Mouse (Mus musculus): ENCODE measurements around the gene Ice1. TPM values are rescaled to one million over a fixed set of nuclear protein-coding genes. Genes with fewer than 3 reads are reported as not detected.
A peak's percentile ranks its signal among the peaks of the same experiment; 100 is the strongest.

Gene Ice1
- polyA plus RNA-seq, 1 experiment from 2014 or later = 32.0 TPM

DNA sequence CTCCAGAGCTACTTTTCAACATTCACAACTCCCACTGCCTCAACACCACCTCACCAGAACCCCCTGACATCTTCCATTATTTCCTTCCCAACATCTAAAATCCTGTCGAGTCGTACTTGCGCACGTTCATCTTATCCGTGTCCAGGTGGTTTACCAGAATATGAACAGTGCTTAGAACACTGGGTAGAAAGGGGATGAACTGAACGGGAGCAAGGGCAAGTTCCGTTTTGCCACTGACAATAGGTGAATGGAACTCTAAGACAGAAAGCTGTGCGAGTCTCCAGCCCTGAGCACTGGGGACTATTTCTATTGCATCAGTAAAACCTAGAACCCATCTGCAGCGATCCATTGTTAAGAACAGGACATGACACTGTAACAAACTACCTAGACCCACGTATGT, 728 bp downstream of the Ice1 start:
- no peak for ATAC-seq (ENCODE audit: low FRiP score, low read depth)
- peak overlapping the region; percentile 60 for H3K4me2 ChIP-seq (replicated peaks)
- H3K4me1 ChIP-seq = peaks cover 16% of the 10 kb centered on the region
- H3K4me3 ChIP-seq = peak overlapping the region; percentile 97
- H3K9ac ChIP-seq (replicated peaks) = peak overlapping the region; percentile 87
- no peaks in the 10 kb centered on the region for H3K36me3 ChIP-seq
- H3K27ac ChIP-seq (replicated peaks) = no peak overlapping the region
- H3K27me3 ChIP-seq = no peaks in the 10 kb centered on the region
- WGBS = 31% methylated on average over 10 of the region's 10 CpGs
- H3K9me3 ChIP-seq = no peaks in the 10 kb centered on the region

DNA sequence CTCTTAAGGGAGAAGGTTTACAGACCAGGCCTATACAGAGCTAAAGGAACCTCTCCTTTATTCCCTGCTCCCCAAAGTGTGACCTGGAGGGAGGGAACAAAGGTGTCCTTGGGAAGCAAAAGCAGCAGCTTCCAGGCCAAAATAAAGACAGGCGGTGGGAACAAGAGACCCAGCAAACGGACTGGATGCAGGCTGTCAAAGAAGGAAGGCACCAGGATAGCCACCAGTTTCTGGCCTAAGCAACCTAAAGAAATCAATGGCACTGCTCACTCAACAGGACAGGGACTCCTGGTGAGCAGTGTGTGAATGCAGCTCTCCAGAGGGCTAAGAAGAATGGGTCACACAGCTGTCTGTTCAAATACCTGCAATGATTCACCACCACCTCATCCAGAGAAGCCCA, 1.8 kb downstream of the Ice1 start:
- H3K27ac ChIP-seq (replicated peaks) = no peak overlapping the region
- WGBS = 59% methylated on average over 2 of the region's 2 CpGs
- no peak for ATAC-seq (ENCODE audit: low FRiP score, low read depth)
- H3K9ac ChIP-seq (replicated peaks) = no peak overlapping the region
- H3K9me3 ChIP-seq = no peaks in the 10 kb centered on the region
- peak overlapping the region; percentile 60 for H3K4me2 ChIP-seq (replicated peaks)
- peaks cover 16% of the 10 kb centered on the region for H3K4me1 ChIP-seq
- no peaks in the 10 kb centered on the region for H3K36me3 ChIP-seq
- H3K4me3 ChIP-seq = no peak overlapping the region
- H3K27me3 ChIP-seq = no peaks in the 10 kb centered on the region

DNA sequence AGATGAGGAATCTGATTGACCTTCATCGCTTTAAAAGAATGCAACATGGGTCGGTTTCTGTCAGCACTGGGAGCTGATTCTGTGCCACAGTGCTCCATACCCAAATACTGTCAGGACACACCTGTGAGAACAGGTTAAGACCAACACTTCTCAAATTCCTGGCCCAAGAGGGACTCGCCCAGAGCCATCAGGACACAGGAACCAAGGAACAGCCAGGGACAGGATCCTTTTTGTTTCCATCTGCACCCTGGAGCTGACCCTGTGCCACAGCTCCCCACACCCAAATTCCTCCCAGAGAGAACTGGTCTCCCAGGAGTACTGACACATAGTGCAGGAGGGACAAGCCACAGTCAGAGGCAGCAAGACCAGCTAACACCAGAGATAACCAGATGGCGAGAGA, 11.0 kb downstream of the Ice1 start:
- WGBS = 92% methylated on average over 4 of the region's 4 CpGs
- no peak overlapping the region for H3K9ac ChIP-seq (replicated peaks)

DNA sequence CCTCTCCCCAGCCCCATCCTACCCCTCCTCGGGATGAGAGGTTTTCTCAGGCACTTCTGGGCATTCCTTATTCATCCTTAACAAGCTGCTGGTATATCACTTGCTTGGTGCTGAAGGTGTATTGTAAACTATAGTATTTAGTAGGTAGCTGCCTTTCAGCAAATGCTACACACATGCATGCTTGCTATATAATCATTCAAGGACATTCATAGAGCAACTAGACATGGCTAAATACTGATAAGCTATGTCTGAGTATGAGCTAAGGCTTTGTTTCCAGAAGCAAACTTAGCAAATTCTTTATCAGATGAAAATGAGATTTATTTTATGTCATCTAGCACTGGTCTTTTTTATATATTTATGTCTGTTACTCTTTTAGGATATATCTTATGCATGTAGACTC, 11.8 kb downstream of the Ice1 start:
- peaks cover 11% of the 10 kb centered on the region for H3K36me3 ChIP-seq
- no peak overlapping the region for H3K27ac ChIP-seq (replicated peaks)
- H3K4me1 ChIP-seq = no peaks in the 10 kb centered on the region
- WGBS = 82% methylated on average over 1 of the region's 1 CpGs
- no peaks in the 10 kb centered on the region for H3K27me3 ChIP-seq
- no peak overlapping the region for H3K9ac ChIP-seq (replicated peaks)
- H3K4me3 ChIP-seq = no peak overlapping the region
- ATAC-seq (ENCODE audit: low FRiP score, low read depth) = no peak
- H3K9me3 ChIP-seq = peaks cover 4% of the 10 kb centered on the region; the same call in 1 of the 2 replicates
- H3K4me2 ChIP-seq (replicated peaks) = no peak overlapping the region

More for the DNA sequence above, 11.0 kb downstream of the Ice1 start:
- H3K9me3 ChIP-seq = peaks cover 4% of the 10 kb centered on the region; the same call in 1 of the 2 replicates
- H3K36me3 ChIP-seq = peaks cover 8% of the 10 kb centered on the region
- no peaks in the 10 kb centered on the region for H3K4me1 ChIP-seq
- no peak overlapping the region for H3K27ac ChIP-seq (replicated peaks)
- H3K4me3 ChIP-seq = no peak overlapping the region
- no peak for ATAC-seq (ENCODE audit: low FRiP score, low read depth)
- H3K27me3 ChIP-seq = no peaks in the 10 kb centered on the region
- H3K4me2 ChIP-seq (replicated peaks) = no peak overlapping the region

DNA sequence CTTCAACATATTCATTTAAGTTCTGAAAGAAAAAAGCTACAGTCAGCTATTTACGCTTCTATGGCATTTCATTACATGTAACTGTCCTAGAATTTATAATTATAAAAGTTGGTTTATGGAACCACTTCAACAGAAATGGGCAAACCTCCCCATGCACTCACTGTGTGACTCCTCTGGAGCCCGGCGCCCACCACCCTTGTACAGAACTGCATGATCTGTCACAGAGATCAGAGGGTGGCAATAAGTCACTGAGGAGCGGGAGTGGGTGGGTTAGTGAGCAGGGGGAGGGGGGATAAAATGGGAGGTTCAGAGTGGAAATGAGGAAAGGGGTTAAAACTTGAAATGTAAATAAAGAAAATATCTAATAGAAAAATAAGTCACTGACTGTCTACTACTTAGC, 13.0 kb downstream of the Ice1 start:
- WGBS = 93% methylated on average over 4 of the region's 4 CpGs
- no peak for ATAC-seq (ENCODE audit: low FRiP score, low read depth)
- Histone ChIP-seq H3K4me2 (replicated peaks) (no peak overlapping the region), H3K9ac (replicated peaks) (no peak overlapping the region), H3K27ac (replicated peaks) (no peak overlapping the region), H3K36me3 (peaks cover 17% of the 10 kb centered on the region), H3K9me3 (no peaks in the 10 kb centered on the region), H3K4me1 (no peaks in the 10 kb centered on the region), H3K27me3 (no peaks in the 10 kb centered on the region), H3K4me3 (no peak overlapping the region)

DNA sequence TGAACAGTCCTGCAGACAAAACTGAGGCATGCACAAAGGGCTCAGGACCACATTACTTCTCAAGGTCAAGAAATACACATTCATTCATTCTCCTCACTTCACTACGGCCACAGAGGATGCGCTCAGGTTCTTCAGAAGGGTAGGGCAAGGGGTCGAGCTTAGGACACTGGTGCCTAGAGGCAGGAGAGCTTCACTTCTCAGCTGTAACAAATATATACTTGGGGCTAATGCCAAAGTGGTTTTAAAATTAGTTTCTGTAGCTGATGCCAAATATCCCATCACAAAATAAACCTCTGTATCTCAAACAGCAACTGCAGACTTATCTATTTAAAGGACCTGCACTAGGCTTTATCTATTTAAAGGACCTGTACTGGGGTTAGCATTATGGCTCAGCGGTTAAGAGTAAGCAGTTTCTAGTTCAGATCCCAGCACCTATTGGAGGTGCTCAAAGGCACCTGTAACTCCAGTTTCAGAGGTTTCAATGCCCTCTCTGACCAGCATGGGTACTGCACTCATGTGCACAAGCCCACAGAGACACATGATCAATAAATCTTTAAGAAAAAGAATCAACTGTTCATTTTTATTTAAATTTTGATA, 14.9 kb downstream of the Ice1 start:
- no peak for ATAC-seq (ENCODE audit: low FRiP score, low read depth)
- H3K27ac ChIP-seq (replicated peaks) = no peak overlapping the region
- H3K27me3 ChIP-seq = no peaks in the 10 kb centered on the region
- no peaks in the 10 kb centered on the region for H3K9me3 ChIP-seq
- no peaks in the 10 kb centered on the region for H3K4me1 ChIP-seq
- H3K9ac ChIP-seq (replicated peaks) = no peak overlapping the region
- 95% methylated on average over 4 of the region's 4 CpGs for WGBS
- H3K36me3 ChIP-seq = peaks cover 35% of the 10 kb centered on the region
- H3K4me2 ChIP-seq (replicated peaks) = no peak overlapping the region
- no peak overlapping the region for H3K4me3 ChIP-seq

DNA sequence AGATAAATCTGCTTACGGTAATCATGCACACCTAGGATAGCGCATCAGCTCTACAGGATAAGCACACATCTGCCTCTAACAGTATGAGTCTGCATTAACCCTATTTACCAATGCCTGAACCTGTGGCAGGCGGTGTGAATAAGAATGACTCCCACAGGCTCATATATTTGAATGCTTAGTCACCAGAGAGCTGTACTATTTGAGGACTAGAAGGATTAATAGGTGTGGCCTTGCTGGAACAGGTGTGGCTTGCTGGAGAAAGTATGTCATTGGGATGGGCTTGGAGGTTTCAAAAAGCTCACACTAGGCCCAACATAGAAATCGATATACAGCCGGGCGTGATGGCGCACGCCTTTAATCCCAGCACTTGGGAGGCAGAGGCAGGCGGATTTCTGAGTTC, 15.9 kb downstream of the Ice1 start:
- Histone ChIP-seq H3K36me3 (peaks cover 46% of the 10 kb centered on the region), H3K4me1 (no peaks in the 10 kb centered on the region), H3K4me2 (replicated peaks) (no peak overlapping the region), H3K27ac (replicated peaks) (no peak overlapping the region), H3K27me3 (no peaks in the 10 kb centered on the region), H3K9ac (replicated peaks) (no peak overlapping the region), H3K9me3 (no peaks in the 10 kb centered on the region), H3K4me3 (no peak overlapping the region)
- ATAC-seq (ENCODE audit: low FRiP score, low read depth) = no peak
- 97% methylated on average over 9 of the region's 9 CpGs for WGBS

DNA sequence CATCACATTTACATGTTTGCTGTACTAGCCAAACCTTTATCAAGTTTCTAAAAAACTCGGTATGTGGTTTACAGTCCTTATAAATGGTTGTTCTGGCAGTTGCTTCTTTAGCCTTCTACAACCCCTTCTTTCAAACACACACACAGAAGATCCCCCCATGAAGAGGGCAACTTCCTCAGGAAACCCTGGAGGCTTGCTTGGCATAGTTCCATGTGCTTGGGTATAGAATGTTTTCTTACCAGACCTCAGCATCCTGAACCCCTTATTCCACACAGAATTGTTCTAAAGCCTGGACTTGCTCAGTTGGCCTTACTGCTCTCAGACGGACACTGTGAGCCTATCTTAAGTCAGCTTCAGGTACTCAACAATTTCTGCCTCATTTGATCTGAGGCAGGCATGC, 24.6 kb downstream of the Ice1 start:
- Histone ChIP-seq H3K4me2 (replicated peaks) (no peak overlapping the region), H3K4me1 (no peaks in the 10 kb centered on the region), H3K36me3 (peaks cover 87% of the 10 kb centered on the region), H3K4me3 (no peak overlapping the region), H3K27me3 (no peaks in the 10 kb centered on the region), H3K9ac (replicated peaks) (no peak overlapping the region), H3K27ac (replicated peaks) (no peak overlapping the region), H3K9me3 (no peaks in the 10 kb centered on the region)
- ATAC-seq (ENCODE audit: low FRiP score, low read depth) = no peak
- 84% methylated on average over 2 of the region's 2 CpGs for WGBS

DNA sequence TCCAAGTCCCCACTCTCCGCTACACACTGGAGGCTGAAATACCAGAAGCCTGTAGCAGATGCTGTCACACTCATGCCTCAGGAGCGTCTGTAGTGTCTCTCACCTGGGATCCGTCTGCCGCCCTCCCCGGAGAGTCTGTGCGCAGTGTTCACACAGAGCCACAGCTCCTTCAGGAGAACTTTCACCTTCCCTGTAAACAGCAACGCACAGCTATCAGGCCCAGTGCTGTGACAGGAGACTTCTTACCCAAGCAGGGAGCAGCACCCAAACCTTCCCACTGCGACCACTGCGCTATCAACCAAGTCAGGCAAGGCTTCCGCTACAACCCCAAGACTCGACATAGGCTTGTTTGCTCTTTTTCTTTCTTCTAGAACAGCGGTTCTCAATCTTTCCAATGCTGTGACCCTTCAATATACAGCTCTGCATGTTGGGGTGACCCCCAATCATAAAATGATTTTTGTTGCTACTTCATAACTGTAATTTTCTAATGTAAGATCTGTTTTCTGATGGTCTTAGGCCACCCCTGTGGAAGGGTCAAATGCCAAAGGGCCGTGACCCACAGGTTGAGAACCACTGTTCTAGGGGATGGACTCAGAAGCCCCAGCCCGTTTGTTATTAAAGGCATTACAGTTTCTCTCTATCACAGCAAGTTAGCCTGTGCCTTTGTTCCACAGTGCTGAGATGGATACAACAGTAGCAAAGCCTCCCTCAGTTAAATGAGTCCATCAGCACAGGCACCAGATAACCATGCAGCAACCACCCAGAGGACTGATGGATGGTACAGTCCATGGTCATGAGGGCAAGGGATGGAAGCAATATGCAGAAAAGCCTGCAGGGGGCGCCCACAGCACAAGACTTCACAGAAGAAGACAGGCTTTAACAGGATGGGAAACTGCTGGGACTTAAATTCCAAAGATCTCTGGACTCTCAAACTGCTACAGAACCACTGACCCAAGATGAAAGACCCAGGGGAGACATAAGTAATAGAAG, 26.7 kb downstream of the Ice1 start:
- no peaks in the 10 kb centered on the region for H3K27me3 ChIP-seq
- 88% methylated on average over 15 of the region's 15 CpGs for WGBS
- no peaks in the 10 kb centered on the region for H3K9me3 ChIP-seq
- H3K4me1 ChIP-seq = no peaks in the 10 kb centered on the region
- H3K27ac ChIP-seq (replicated peaks) = no peak overlapping the region
- no peak overlapping the region for H3K4me2 ChIP-seq (replicated peaks)
- no peak overlapping the region for H3K4me3 ChIP-seq
- H3K9ac ChIP-seq (replicated peaks) = no peak overlapping the region
- peak; percentile 60; the same call in 1 of the 2 replicates for ATAC-seq (ENCODE audit: low FRiP score, low read depth)
- peaks cover 87% of the 10 kb centered on the region for H3K36me3 ChIP-seq

DNA sequence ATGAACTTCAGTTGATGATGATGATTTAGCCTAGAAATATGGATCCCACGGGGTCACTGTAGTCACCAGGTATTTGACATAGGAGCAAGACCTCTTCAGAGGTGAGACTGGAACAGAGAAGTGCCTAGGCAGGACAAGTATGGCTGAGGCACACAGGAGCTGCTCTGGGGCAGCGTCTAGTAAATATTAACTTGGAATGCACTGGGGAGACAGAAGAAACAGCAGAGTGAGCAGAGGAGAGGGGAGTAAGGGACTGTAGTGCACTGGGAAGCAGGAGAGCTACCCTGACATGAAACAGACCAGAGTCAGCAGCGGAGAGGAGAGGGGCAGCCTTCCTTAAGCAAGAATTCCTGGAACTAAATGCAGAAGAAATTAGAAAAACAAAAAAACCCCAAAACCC, 27.8 kb downstream of the Ice1 start:
- H3K36me3 ChIP-seq = peaks cover 87% of the 10 kb centered on the region
- 92% methylated on average over 3 of the region's 3 CpGs for WGBS
- H3K4me3 ChIP-seq = no peak overlapping the region
- no peak for ATAC-seq (ENCODE audit: low FRiP score, low read depth)
- no peak overlapping the region for H3K9ac ChIP-seq (replicated peaks)
- no peak overlapping the region for H3K4me2 ChIP-seq (replicated peaks)
- no peaks in the 10 kb centered on the region for H3K4me1 ChIP-seq
- H3K27ac ChIP-seq (replicated peaks) = no peak overlapping the region
- H3K27me3 ChIP-seq = no peaks in the 10 kb centered on the region
- H3K9me3 ChIP-seq = no peaks in the 10 kb centered on the region

DNA sequence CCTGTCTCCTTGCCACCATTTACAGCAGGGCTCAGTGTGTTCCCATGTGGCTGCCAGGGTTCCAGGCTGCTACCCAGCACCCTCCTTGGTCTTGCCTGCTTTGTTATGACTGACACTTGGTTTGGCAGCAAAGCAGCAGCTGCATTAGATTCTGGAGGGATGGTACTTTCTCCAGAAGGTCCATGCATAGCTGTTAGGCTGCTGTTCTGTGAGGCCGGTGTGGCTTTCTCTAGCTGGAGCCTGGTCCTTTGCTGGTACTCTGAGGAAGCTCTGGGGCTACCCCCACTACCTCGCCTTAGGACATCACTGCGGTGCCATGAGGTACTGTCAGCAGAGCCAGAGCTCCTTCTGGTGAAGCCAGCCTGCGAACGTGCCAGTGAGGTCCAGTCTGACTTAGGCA, 32.1 kb downstream of the Ice1 start:
- no peak overlapping the region for H3K27ac ChIP-seq (replicated peaks)
- no peaks in the 10 kb centered on the region for H3K27me3 ChIP-seq
- H3K9me3 ChIP-seq = no peaks in the 10 kb centered on the region
- no peak overlapping the region for H3K4me2 ChIP-seq (replicated peaks)
- H3K4me1 ChIP-seq = no peaks in the 10 kb centered on the region
- H3K36me3 ChIP-seq = peaks cover 98% of the 10 kb centered on the region
- no peak for ATAC-seq (ENCODE audit: low FRiP score, low read depth)
- 96% methylated on average over 5 of the region's 5 CpGs for WGBS
- H3K9ac ChIP-seq (replicated peaks) = no peak overlapping the region
- H3K4me3 ChIP-seq = no peak overlapping the region

DNA sequence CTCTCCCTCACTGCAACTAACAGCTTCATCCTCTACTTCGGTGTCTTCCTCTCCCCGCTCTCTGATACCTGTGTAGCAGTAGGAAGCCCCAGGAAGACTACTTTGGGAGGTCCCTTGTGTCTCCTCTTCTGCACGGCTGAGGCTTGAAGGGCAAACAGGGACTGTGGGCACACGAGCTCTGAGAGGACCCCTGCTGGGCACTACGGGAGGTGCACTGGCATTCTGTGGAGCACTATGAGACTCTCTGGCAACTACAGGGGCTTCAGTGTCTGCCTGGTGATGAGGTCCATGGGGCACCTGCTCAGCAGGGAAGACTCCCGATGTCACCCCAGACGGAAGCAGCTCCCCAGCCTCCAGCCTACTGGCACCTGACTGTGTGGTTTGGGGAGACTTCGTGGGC, 32.7 kb downstream of the Ice1 start:
- H3K9me3 ChIP-seq = no peaks in the 10 kb centered on the region
- 79% methylated on average over 8 of the region's 8 CpGs for WGBS
- no peak overlapping the region for H3K4me2 ChIP-seq (replicated peaks)
- no peak overlapping the region for H3K9ac ChIP-seq (replicated peaks)
- H3K4me3 ChIP-seq = no peak overlapping the region
- no peaks in the 10 kb centered on the region for H3K27me3 ChIP-seq
- H3K36me3 ChIP-seq = peaks cover 98% of the 10 kb centered on the region
- H3K27ac ChIP-seq (replicated peaks) = no peak overlapping the region
- no peaks in the 10 kb centered on the region for H3K4me1 ChIP-seq
- ATAC-seq (ENCODE audit: low FRiP score, low read depth) = no peak
